Mouse (Mus musculus) cerebellum, adult 18-20 months (tissue): Measurements from ENCODE around the gene Zfhx3.

ENCODE experiments used
- DNase-seq, 2 experiments: peaks; one replicate each; pipeline ENCODE4 v3.0.0; 2021

The Zfhx3 gene

DNA sequence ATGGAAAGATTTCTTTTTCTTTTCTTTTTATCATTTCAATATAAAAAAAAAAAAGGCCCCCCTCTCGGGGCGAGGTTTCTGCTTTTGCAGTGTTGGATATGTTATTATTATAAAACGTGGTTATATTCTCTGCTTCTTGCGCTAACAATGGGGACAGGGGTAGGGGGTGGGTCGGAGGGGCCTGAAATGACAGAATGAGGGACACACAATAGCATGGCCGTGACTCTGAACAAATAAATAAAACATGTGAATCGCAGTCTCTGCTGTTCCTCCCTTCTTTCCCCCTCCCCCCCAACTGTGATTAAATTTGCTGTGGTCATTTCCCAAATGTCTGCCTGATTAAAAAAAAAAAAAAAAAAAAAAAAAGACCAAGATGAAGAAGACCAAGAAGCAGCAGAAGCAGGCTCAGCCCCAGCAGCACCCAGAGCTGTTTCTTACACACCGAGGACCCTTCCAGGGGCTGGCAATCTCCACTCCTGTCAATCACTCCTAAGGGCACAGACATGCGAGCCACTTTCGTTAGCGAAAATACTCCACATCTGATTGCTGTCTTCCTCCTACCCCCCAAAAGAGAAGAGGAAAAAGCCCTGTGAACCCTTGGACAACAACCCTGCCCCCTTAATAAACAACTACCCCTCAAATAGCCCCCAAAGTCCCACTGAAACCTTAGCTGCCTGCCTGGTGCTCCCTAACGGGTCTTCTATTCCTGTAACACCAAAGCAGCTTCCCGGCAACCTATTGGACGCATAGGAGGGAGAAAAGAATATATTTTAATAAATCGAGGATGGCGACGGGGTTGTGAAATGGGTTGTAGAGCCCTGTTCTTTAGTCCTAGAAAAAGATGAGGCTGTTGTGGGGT is 302.4 kb downstream of the Zfhx3 start:
- DNase-seq: no peak

DNA sequence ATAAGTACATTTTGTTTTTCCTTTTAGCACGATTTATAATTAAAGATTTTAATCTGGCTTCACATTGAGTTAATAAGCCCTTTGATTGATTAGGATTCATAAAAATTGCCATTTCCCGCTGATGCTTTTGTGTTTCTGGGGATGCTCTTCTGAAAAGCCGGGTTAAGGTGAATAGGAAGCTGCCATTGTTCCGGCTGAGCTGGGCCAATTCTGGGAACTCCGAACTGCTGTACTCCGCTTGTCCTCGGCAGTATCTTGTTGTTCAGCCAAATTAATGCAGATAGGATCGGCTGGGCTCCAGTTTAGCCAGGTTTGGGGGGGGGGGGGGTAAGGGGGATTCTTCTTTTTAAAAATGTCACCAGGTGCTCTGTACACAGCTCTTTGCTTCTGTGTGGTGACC is 303.1 kb downstream of the Zfhx3 start:
- DNase-seq: no peak

DNA sequence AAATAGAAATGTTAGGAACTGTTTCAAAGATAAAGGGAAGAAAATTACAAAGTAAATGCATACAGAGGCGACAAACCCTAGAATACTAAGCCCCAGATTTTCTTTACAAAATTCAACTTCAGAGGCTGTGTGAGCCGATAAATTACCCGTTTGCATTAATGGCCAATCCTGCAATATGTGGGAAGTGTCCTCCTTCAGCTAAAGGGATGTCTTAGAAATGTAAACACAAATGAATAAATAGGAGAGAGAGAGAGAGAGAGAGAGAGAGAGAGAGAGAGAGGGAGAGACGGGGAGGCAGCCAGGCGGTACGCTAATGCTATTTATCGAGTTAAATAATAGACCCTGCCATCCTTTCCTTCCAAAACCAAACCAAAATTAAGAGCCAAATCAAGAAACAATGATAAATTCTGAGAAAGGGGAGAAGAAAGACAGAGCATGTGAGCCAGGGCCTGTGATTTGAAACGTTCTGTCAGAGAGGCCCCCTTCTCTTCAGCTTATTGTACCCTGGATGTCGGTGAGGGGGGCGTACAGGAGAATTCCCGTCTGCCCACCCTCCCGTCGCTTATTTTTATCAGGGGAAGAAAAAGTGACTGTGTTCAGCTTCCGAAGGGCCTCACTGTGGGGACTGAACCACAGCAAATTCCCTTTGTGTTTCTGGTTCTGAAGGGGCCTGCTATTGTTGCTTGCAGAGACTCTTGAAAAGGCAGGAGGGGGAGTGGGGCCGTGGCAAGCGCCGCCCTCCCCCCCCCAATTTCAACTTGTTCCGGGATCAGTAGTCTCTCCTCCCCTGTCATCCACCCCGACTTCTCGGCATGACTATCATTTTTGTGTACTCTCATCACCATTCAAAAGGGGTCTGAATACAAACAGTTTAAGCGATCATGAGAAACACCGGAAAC is 303.8 kb downstream of the Zfhx3 start:
- no peak for DNase-seq

DNA sequence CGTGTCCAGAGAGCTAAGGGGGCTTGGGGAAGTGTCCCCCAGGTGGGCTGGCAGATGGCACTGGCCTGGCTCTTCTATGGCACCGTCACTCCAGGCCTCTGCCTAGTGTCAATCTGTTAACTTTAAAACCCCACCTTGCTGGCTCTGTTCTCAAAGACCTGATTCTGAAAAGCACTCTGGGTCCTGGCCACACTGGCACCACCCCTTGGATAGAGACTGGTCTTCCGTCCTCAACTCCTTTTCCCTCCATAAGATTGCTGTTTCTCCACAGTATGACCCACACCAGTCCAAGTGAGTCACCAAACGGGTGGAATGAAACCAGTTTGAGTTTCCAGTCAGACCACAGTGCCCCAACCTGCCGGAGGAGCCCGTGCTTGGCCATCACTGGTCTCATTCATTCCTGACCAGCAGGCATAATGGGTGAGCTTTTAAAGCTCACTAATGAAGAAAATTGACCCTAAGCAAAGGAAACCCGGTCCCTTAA is 304.5 kb downstream of the Zfhx3 start:
- DNase-seq: no peak

DNA sequence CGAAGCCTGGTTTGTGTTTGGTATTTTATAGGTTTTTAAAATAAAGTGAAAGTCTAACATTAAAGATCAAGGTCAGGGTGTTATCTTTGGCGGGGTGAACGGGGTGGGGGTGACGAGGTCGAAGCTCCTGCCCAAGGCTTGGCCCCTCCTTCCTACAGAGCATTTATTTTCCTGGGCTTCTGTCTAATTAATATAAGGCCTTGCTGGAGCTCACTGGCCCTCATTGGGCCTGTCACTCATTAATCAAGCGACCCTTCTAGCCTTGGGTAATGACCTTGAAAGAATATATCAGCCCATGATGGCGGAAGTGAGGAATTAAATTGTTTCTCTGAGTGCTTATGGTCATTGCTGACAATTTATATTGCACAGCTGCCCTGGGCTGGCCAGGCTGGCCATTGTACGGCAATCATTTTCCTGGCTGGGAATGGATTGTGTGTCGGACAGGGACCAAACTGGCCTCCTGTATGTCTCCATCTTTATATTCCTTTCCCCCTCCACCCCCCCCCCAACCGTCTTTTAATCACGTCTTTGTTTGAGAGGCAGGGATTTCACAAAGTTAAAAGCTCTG is 322.2 kb downstream of the Zfhx3 start:
- no peak for DNase-seq

DNA sequence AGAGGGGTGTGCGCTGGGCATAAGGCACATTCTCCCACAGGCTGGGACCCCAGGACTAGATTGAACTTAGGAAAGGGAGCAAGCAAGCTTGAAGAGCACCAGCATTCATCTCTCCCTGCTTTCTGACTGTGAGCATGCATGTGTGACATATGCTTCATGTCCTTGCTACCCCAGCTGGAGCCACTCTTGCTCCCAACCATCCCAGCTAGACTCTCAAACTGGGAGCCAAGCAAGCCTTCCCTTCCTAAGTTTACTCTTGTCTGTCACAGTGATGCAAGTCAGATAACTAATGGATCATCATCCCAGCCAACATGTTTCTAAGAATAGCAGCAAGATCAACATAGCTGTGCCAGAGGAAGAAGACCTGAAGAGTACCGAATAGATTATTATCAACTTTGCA is 335.5 kb downstream of the Zfhx3 start:
- no peak for DNase-seq

DNA sequence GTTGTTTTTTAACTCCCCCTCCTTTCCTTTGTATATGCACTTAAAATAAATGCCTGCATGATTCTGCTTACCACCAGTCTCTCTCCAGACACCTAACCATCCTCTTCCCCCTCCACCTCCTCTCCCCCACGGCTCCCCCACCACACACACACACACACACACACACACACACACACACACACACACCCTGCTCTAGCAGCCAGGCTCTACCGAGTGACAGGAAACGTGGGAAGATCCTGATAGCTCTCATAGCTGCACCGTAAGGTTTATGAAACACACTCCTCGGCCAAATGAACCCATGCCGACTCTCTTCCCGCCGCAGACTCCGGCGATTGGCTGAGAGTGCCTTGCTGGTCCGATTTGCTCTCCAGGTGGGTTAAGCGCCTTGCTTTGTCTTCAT is 339.5 kb downstream of the Zfhx3 start:
- no peak for DNase-seq

DNA sequence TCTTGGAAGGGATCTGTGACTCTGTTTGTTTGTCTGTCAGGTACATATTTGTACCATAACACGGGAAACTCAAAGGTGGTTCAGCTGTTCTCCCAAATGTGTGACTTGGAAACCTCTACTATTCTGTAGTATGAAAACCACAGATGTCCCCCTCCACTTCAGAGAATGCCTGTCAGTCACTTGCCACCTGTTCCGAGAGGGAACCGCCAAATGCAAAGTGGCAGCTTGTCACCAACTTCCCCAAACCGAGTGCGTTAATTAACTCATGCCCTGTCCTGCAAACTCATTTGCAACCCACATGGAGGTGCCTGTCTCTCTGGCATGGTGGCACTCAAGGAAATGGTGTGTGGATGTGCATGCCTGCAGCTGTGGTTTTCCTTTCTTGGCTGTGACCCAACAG is 343.7 kb downstream of the Zfhx3 start:
- DNase-seq: no peak

DNA sequence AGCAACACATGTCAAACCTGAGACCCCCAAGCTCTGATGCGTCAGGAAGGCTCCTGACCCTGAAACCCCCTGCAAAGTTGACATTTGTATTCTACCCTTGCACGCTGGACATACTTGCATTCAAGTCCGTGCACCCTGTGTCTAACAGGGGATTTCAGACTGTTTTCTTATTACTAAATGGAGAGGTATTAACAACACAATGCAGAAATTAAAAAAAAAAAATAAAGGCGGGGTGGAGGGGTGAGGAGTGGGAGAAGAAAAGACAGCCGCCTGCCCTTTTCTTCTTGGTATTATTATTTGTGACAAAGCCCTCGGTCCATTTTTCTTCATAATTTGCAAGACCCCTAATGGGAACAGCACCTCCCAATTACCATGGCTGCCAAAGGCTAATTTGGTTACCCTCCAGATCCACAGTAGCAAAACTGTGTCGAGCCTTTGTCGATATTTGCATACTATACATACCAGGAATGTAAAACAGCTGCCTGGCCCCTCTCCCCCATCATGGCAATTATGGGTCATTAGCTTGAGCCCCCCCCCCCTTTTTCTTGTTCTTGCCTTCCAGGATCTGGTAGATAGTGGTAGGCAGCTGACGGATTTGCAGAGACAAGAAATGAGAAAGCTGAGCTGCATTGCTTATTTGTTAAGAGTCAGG is 358.6 kb downstream of the Zfhx3 start:
- no peak for DNase-seq

DNA sequence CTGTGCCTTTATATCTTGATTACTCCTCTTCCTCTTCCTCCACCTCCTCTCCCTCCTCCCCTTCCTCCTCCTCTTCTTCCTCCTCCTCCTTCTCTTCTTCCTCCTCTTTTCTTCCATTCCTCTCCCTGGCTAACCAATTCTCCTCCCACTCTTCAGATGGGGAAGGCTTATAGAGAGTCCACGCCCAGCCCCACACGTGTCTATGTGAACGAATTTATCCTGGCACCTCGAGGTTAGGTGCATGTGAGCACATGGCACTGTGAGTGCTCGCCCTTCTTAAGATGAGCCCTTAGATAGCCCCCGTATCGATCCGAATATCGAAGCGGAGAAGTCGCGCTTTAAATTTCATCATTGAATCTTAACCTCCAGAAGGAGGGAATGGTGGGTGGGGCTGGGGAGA is 359.2 kb downstream of the Zfhx3 start:
- no peak for DNase-seq

DNA sequence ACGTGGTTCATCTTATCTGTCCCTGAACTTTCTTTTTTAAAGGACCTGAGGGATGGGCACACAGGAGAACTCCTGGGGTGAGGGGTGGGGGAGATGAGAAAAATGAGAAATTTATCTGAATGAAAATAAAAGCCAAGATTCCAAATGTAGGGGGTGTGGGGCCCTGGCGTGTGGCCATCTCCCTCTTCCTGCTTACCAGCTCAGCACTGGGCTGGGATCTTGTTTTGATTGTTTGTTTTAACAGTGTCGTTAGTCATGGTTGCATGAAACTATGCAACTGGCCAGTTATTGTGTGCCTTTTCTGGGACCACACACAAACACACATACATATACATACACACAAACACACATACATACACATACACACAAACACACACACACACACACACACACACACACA is 362.9 kb downstream of the Zfhx3 start:
- DNase-seq: no peak

DNA sequence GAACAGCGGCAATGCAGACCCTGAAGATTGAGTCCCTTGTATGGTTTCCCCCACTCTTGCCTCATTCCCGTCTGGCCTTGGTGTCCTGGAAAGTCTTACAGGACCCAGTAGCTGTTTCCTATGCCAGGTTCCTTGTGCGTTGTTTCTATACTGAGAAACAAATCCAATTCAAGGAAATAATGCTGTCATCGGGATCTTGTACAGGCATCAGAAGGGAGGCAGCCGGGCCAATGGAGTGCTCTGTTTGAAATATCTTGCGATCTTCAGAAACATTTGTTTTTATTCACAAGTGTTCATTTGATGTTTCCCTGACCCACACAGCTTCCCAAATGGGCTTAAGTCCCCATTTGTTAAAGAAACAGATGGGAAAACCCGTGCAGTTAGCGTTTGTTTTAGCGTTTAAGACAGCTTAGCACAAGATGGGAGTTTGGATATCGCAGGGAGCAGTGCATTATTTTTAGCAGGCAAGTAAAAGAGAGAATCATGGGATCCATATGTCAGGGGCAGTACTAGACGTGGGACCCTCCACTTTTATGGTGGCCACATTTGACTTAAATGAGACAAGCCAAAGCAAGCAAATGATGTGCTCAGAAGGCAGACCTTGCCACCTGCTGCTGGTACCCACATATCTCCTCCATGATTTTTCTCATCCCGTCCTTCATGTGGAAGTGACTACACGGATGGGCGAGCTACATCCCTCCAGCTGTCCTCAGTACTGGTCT is 367.2 kb downstream of the Zfhx3 start:
- no peak for DNase-seq

DNA sequence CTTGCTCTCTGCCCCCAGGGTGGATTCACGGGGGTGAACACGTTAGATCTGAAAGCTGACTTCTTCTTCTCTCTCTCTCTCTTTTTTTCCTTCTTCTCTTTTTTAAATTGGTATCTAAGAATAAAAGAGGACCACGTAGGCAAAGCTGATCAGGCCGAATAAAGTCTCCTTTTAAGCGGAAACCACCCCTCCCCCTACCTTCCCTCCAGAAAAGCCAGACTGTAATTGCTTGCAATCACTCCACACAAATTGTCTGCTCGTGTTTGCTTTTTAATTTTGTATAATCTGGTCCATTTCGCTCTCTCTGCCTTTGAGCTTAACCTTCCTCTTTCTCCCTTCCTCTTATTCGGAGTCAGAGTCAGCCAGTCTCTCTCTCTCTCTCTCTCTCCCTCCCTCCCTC is 372.6 kb downstream of the Zfhx3 start:
- DNase-seq: no peak

DNA sequence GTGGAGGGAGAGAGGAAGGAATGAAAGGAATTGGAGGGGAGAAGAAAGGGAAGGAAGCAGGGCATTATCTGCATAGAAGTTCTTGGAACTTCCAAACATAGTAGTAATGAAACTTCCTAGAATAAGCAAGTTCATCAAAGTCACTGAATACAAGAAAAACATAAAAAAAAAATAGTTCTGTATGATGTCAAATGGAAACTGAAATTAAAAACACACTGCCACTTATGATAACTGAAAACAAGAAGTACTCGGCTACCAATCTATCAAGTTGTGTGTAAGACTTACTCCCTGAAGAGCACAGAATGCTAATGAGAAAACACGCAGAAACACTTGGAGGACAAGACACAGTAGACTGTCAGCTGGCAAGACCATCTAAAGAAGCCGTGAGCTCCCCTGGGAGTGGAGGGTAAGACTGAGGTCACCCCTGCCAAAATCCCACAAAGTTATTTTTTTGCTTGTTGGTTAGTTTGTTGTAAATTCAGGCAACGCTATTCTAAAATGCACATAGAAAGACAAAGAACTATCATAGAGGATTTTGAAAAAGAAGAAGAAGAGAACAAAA is 375.2 kb downstream of the Zfhx3 start:
- DNase-seq: no peak

DNA sequence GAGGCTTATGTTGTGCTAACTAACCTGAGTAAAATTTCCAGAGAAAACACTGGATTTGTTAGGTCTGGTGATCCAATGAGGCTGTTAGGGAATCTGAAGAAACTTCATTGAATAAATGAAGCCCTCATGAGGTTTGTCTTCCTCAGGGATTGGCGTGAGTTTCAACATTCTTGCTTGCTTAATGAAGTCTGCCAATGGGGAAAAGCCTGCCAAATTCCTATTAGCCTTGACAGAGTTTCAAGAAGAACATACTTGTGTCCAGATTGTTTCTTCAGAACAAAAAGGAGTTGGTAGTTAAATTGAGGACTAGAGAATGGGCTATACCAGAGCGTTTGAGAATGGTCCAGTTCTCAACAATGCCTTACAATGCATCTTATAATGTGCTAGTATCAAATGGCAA is 385.3 kb downstream of the Zfhx3 start:
- no peak for DNase-seq

DNA sequence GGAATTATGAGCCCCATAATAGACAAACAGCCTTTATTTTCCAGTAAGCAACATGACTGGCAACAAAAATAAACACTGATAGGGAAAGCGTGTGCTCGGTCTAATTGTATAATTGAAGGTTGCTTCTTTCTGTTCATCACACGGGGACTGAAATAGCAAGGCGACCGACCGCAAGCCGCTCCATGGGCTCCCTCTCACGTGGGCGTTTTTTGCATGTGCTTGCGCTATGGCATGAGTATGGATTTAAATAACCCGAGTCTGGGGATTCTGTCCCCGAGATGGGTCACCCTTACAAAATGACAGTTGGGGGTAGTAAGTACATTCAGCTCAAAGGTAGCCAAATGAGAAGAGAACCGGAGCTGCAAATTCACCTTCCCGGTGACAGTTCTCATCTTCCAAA is 405.9 kb downstream of the Zfhx3 start:
- no peak for DNase-seq

DNA sequence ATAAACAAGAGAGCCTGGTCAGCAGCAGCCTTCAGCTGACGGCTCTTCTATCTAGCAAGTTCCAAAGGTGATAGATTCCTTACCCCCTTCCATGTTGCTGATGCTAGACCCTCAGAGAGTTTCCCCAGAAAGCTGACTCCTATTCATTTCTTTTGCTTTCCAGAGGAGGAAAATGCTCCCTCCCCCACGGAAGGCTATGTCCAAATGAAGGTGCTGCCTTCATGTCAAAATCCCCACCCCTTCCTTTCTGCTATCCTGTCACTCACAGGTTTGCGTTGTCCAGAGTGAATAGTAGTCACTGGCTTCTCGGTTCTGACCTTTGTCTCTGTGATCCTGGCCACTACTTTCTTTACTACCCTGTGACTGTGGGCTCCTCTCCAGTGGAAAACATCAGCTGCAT is 406.3 kb downstream of the Zfhx3 start:
- DNase-seq: no peak

DNA sequence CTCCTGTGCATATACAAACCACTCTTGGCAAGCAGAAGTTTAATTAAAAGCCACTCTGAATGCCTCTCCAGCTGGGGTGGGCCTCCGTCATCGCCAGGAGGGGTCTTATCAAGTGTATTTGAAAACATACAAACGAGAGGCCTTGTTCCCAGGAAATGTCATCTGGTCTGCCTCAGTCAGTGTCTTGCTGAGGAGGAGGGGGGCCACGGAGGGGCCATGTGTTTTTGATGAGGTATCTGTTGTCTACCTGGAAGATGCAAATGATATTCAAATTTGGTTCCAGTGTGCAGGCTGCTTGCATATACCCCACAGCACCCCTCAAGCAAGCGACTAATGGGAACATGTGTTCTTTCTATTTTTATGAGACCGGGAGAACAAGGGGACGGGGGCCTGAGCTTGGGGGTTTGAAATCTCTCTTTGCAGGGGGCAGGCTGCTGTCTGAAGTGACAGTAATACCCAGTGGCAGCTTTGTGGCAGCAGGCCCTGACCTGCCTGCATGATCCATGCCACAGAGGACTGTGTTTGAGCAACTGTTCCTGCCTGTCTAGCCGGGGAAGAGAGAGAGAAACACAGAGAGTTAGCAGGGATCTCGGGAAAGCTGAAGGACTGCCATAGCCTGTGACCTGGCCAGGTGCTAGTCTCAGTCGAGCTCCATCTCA is 412.8 kb downstream of the Zfhx3 start:
- DNase-seq: no peak

DNA sequence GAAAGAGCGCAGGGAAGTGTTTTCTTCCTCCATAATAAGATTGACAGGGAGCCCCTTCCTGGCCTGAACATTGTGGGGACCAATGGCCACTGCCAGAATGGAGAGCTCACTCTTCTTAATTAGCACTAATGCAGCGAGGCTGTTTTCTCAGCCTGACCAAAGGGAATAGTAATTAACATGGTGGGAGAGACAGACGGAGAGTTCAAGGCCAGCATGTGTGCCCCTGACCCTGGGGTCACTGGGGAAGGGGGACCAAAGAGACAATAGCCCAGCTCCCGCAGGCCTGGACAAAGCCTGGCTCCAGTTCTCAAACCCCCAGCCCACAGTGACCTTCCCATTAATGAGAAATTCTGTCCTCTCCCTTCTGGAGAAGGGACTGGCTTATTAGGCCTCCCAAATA is 419.0 kb downstream of the Zfhx3 start:
- DNase-seq: no peak

DNA sequence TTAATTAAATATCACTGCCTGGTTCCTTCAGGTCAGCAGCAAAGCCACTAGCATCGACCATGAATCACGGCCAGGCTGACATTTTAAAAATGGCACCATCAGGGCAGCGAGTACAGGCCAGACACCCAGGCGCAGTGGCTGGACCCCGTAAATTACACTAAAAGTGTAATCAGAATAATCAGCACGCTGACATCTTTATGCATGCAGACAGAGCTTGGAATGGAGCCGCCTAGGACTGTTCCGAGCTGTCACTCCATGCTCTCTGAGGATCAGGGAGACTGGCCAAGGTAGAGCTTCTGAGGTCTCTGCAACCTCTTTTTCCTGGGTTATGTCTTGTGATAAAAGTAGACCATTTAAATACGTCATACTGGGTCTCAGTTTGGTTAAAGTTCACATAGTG is 420.0 kb downstream of the Zfhx3 start:
- no peak for DNase-seq

DNA sequence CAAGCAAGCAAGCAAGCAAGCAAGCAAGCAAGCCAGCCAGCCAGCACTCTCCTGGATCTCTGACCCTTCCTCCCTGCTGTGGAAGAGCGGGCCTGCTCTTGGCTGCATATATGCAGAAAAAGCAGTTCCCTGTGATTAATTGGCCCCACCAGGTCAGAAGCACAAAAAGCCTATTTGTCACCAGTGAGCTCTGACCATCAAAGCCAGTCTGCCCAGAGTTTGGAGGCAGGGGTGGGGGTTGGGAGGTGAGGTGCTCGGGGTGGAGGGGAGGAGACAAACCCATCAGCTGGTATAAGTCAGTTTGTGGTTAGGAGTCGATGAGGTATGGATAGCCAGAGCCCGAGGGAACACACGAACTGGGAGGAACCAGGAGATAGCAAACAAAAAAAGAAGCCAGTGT is 421.0 kb downstream of the Zfhx3 start:
- no peak for DNase-seq

DNA sequence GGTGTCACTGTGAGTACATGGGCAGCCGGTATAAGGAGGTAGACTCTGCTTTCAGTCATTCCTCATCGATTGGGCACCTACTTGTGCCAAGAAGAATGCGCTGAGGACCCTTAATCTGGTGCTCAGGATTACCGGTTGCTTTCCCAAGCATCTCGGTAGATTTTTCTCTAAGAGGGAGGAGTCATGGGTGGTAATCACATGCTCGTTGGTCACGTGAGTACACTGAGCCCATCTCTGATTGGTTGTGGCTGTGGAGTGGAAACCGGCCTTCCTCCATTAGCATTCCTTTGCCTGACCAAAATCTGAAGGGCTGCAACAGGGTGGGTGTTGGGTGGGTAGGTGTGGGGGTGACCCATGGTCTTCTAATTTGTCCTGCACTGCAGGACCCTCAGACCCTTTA is 421.4 kb downstream of the Zfhx3 start:
- DNase-seq: no peak
